Mouse (Mus musculus) R1 (cell line): ENCODE data around the gene Ptpa.

Experiments used
- DNase-seq: peaks from one replicate; pipeline ENCODE4 v3.0.0-alpha.2; 2018; ENCODE audit warnings: low read depth, low spot score

Gene Ptpa

DNA sequence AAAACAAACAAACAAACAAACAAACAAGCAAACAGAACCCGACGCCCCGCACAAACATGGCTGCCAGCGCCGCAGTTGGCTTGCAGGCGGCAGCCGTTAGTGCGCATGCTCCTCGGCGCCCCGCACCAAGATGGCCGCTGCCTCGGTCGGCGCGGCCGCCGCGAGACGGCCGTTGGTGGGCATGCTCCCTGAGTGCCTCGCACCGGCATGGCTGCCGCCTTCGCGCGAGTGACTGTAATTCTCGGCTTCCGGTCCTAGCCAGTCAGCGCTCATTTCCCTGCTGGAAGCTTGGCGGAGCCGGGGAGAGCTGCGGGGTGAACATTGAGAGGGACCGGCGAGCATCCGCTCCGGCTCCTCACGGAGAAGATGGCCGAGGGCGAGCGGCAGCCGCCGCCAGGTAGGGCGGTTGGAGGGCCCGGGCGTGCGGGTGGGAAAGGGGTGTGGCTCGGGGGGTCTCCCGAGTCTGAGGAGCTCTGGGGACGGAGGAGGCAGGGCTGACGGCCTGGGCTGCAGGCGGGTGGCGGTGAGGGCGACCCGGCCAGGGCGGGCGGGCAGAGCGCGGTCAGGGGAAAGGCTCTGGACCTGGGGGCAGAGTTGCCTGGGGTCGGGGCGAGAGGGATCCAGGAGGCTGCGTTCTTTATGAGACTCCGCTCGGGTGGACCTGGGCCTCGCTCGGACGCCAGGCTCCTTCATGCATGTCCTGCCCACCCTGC is at the start of gene Ptpa:
TSS of gene Ptpa (plus strand) at position 104 of the 713 bp plus-strand sequence.
- DNase-seq: peak; percentile 89

DNA sequence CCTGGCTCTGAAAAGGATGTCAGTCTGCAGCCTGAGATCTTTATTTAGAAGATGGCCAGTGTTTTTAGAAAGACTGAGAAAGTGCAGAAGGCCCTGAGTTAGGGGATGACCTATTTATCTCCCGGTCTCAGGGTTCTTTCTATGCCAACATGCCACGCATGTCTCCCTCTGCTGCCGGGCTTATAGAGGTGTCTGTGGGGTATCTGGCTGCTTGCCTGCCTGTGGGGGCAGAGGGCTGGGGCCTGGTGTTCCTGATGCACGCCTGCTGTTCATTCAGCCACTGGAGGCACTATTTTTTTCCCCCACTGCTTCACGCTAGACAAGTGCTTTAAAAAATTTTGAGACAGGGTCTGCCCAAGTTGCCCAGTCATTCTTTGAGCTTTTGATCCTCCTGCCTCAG is 49.6 kb upstream of the Ptpa start:
- no peak for DNase-seq

DNA sequence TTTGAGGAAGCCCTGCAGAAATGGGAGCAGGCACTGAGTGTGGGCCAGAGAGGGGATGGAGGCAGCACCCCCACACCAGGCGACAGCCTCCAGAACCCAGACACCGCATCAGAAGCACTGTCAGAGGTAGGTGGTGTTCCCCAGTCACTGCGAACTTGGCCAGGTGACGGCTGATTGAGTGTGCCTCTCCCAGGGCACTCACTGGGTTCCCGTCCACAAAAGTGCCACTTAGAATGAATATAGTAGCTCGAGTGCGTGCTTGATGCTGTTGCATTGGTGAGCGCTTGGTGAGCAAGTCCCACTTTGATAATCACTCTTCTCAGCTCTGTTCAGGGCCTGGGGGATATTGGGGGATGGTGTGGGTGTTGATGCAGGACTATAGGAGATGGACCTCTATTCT is 44.3 kb upstream of the Ptpa start:
- no peak for DNase-seq

DNA sequence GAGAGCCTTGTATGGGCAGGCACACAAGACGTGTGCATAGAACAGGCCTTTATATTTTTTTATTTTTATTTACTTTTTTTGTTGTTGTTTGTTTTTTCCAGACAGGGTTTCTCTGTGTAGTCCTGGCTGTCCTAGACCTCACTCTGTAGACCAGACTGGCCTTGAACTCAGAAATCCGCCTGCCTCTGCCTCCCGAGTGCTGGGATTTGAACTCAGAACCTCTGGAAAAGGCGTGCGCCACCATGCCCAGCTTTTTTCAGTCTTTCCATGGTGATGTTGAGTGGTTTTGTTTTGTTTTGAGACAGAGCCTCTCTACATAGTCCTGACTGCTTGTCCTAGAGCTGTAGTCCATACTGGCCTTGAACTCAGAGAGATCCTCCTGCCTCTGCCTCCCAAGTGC is 43.1 kb upstream of the Ptpa start:
- no peak for DNase-seq

DNA sequence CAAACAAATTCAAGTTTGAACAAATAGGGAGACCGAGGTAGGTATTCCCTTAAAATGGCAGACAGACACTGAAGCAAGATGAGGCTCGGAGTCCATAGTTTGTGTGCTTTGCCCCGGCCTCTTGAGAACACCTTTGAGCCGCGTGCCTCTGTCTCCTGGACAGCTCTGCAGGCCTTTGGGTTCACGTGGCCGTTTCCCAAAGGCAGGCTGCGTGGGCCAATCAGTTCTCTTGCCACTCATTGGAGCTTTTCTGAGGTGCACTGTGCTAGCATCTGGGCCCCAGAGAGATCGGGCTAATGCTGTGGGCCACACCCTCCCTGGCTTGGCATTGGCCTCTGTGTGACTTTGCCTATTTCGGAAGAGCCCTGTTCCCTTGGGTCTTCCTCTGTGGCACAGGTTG is 39.9 kb upstream of the Ptpa start:
- no peak for DNase-seq

DNA sequence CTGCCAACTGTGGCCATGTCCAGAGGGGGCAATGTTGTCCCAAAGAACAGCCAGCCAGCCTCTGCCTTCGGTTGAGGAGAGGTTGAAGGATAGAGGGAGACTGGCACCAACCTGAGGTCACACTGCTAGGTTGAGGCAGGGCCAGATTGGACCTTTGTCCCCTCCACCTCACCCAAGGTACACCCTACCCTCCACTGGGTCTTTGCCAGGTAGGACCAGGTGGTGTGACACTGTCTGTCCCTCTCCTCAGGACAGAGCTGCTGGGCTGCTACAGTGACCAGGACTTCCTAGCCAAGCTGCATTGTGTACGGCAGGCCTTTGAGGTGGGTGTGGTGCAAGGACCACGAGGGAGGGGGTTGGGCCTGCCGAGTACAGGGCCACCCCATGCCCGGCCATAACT is 38.1 kb upstream of the Ptpa start:
- no peak for DNase-seq

DNA sequence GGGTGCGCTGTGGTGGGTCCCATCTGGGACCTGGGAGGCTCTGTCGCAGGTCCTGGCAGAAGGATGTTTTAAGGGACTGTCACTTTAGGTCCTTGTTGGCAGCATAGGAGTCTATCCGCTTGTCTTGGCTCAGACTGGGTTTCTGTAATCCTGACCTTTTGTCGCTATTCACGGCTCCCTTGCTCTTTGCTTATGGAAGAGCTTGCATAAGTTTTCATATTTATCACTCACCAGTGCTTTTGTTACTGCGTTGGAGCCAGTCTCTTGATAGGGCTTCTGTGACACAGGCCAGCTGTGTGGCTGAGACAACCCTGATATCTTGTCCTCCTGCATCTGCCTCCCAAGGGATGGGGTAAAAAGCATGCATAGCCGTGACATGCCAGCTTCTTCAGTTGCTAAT is 36.5 kb upstream of the Ptpa start:
- DNase-seq: no peak

DNA sequence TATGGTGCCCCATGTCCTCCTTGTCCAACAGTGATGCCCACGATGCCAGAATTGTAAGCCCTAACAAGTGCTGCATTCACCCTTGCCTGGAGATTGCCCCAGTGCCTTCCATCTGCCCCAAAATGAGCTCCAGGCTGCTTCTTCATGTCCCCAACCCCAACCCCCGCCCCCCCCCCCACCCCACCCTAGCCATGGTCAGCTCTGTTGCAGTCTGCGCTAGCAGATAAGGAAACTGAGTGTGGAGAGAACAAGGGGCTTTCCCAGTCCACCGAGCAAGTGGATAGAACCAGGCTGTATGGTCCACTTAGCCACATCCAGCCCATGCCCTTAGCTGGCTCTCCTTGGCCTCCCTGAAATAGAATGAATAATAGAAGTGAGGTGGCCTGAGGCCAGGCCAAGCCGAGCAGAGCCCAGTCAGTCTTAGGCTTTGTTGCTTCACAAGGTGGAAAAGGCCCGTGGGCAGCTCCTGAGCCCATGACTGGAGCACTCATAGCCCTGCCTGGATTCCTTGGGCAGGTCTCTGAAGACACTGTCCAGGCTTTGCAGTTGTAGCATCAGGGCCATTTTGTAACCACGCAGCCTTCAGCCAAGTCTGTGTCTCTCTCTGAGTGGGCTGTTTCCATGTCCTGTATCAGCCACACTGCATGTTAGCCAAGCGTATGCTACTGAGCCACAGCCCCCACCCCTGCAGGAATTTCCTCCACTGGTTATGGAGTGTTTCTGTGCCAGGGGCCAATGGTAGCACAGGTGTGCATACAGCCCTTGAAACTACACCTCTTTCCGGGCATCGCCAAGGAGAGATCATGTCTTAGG is 35.1 kb upstream of the Ptpa start:
- no peak for DNase-seq

DNA sequence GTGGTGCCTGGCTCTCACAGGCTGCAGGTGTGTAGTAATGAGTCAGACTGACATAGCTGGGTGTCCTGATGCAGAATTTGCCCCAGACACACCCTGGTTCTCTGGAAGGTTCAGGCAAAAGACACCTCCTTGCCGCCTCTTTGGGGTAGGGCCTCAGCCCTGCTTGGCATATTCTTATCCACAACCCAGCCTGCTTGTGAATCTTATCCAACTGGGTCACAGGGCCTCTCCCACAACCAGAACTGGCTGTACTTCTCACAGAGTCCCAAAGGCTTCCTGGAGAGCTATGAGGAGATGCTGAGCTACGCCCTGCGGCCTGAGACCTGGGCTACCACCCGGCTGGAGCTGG is 34.5 kb upstream of the Ptpa start:
- DNase-seq: no peak

DNA sequence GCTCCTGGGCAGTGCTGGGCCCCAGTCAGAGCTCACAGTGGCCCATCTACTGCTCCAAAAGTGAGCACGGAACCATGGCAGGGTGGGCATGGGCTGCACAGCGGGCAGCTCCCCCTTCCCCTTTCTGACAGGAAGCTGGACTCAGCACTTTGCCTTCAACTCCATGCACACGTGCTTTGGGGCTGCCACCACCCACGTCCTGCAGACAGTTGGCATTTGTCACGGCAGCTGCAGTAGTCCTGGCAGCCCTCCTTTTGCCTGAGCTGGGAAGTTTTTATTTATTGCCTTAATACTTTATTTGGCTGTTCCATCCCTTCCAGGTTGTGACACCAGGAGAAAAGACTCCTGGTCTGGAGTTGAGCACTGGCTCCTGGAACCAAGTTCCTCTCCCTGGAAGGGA is 31.0 kb upstream of the Ptpa start:
- no peak for DNase-seq

DNA sequence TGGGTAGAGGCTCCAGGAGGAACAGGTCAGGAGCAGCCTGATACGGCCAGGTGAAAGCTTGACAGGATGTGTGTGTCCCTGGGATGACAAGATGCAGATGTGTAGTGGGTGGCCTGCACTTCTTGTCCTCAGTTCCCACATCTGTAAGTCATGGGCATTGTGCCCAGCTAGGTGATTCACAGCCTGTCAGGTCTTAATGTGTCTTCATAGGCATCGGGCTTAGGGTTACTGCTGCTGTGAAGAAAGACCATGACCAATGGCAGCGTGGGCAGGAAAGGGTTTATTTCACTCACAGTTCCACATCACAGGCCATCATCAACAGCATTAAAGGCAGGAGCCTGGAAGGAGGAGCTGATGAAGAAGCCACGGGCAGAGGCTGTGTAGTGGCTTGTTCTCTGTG is 30.2 kb upstream of the Ptpa start:
- DNase-seq: no peak

DNA sequence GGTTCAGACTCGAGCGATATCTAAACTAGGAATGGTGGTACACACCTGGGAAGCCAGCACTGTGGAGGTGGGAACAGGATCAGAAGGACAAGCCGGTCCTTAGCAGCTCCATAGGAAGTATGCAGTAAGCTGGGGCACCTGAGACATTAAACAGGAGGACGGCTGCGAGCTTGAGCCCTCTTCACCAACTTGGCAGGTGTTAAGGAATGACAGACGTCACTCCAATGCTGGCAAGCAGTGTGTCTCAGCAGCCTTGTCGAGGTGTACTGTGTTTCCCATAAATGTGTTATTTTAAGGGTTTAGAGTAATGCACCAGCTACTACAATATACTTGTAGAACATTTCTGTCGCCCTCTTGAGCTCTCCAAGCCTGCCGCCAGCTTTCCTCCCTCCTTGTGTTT is 28.9 kb upstream of the Ptpa start:
- DNase-seq: no peak

DNA sequence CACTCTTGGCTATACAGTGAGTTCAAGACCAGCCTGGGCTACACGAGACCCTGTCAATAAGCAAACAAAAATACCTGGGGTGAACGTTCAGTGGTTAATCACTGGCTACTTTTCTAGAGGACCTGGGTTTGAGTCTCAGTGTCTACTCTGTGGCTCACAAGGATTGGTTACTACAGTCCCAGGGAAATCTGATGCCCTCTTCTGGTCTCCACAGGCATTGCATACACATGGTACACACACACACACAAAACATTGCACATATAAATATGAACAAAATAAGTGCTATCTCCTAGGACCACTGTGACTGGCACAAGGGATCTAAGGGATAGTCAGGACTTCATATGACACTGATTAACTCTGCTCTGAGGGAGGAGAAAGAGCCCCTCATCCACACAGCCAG is 26.8 kb upstream of the Ptpa start:
- DNase-seq: peak; percentile 57

DNA sequence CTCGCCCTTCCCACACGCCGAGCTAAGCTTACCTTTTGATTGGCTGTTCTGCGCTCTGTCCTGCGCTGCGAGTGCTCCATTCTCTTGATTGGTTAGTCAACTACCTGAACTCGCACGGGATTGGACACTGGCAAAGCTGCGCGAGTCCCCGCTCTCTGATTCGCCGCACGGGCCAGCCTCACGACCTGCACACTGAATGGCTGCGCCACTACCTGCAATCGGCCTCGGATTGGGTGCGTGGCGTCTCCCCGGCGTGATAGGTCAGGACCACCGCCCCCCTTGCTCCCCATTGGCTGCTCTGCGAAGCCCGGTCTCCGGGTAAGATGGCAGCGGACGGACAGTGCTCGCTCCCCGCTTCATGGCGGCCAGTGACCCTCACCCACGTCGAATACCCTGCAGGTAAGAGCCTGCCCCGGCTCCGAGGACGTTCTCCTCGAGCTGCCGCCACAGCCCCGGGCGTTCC is 23.7 kb upstream of the Ptpa start, which contains the start of gene Dolpp1:
TSS of gene Dolpp1 (plus strand) at position 141 of the 463 bp plus-strand sequence.
- DNase-seq: peak; percentile 100

DNA sequence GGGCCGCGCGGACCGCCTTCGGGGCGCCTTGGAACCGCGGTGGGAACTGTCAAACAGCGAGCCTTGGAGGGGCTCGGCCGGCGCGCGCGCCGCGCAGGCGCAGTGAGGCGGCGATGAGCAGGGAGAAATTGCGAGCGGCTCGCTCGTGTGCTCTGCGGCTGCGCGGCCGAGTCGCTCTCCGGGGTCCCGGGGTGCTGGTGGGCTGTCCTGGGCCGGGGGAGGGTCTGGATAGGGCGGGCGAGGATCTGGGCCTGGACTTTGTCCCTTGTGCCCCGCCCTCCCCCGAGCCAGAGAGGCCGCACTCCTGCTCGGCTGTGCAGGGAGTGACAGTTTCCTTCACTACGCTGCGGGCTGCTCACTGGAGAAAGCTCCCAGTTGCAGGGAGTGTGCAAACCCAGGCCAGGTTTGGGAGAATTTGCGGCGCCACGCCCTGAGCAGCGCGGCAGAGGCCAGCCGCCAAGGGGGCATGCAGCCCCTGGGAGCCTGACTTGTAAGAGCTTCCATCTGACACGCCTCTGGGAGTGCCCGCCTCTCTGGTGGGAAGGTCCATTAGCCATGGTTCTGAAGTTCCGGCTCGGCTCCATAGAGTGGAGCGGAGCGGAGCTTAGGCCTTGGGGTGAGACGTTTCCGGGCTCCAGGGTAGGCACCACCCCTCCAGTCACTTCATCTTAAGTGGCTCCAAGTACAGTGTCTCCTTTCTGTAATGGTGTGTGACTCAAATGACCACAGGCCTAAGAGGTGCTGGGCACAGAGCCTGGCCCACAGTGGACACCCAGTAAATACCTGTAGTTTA is 23.1 kb upstream of the Ptpa start:
- DNase-seq: peak; percentile 90

DNA sequence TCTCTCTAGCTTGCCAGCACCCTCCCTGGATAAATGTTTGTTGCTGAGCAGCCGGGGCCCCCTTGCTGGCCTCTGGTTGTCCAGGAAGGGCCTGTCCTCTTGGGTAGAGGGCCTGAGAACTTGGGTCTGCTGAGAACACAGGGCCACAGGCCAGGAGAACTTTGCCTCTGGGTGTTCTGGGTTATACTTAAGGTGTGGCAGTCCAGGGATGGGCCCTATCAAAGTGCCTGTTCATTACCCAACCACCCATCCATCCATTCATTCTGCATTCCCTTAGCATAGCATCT is 22.5 kb upstream of the Ptpa start:
- DNase-seq: no peak

DNA sequence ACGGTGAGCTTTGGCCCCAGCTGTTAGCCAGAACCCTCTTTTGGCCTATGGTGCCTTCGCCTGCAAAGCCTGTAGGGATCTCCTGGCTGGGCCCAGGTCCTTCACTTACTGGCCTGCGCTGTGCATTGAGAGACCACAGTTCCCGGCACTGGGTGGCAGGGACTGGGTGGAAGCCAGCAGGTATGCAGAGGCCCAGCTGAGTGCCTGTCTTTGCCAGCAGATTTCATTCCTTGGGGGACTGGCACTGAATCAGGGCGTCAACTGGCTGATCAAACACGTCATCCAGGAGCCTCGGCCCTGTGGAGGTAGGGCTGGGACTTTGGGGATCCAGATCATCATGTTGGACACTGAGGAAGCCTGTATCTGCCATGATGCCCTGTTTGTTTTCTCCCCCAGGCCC is 20.1 kb upstream of the Ptpa start:
- no peak for DNase-seq

DNA sequence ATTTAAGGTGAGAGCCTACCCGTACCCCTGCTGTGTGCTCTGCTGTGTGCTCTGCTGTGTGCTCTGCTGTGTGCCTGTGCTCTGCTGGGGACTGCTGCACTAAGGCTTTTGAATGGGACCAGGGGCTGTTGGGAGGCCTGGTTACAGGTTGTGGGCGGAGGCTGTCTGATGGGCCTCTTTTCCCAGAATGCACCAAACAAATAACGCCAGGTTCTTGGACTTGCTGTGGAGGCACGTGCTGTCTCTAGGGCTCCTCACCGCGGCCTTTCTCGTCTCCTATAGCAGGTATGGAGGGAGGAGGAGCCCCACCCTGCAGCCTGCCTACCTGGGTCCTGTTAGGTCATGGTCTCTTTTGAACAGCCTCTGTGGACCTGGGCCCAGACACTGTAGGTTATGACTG is 19.6 kb upstream of the Ptpa start:
- DNase-seq: peak; percentile 59

DNA sequence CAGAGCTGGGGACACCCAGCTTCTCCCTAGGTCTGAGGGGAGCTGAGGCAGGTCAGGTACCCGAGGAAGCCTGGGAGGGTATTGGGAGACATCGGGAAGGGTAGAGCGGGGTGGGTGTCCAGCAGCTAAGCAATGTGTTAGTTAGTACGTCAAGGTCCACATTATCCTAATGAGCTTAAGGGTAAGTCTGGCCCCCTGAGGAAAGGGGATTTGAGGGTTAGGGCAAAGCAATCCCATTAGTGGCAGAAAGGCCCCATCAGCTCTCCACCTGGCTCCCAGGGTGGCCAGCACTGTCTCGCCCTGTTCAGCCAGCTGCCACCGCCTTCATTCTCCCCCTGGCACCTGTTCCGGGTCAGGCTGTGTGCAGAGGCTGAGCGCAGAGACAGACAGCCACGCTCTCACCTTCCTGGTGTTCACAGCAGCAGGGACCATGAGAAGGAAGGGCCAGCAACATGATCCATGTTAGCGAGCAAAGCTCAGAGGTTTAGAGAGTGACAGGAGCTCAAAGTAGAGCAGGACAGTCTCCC is 17.8 kb upstream of the Ptpa start:
- no peak for DNase-seq

DNA sequence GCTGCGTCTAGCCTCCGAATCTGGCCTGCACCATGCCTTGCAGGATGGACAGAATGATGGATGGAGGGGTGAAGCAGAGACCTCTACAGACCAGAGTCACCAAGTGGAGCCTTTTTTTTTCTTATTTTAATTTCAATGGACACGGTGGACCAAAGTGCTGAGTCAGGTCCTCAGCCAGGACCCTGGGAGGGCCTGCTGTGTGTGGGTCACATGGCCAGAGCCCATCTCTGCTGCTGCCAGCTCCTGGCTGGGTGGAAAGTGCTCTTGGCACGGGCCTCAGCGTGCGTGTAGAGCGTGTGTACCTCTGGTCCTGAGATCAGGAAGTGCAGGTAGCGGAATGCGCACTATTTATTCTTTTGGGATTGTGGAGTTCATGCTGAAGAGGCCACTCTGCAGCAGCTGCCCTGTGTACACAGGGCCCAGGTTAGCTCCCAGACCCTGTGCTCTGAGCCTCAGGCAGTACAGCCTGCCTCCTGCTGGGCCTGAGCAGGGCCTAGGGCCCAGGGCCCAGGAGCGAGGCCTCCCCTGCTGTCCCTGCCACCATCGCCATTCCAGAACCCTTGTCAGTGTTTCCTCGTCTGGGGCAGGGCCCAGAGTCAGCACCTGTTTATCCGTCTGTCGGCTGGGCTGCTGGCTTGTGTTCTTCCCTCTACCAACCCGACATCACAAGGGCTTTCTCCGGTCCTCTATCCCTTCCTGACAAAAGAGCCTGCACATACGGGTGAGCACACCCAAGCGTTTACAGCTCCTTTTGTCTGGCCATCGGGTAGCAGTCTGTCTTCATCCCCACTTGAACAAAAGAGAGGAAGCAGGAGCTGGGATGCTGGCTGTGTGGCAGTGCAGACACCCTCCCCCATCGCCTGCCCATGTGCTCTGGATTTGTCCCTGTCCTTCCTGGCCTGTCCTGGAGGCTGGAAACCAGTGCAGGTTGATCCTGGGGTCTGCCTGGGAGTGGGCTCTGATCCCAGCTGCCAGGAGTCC is 16.4 kb upstream of the Ptpa start:
- DNase-seq: peak; percentile 78

DNA sequence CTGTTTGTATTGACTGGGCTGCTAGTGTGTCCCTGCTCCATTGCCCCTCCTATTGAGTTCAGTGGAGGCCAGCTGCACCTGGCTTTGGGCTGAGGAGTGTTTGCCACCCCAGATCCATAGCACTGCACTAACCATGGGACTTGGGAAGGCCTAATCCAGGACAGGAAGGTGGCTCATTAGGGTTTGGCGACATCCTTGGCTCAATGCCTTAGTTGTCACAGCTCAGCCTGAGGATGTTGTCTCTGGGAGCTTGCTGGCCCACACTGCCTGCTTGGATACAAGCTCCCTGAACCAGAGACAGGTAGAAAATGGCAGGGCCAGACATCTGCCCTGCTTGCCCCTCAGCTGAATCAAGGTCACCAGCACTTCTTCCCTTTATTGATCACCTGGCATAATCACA is 14.3 kb upstream of the Ptpa start:
- DNase-seq: no peak
